Mouse (Mus musculus) limb, embryonic 15.5 days (tissue): ENCODE measurements around the gene Rmdn3. TPM values are rescaled to one million over a fixed set of nuclear protein-coding genes. Genes with fewer than 3 reads are reported as not detected.

Experiments
- ATAC-seq: fragments of 200-750 bp; cut with Nextera tagmentation; 2 replicates; pipeline ENCODE4 v1.8.0; 2017; ENCODE audit warnings: low read depth, moderate TSS enrichment; ENCODE audit not compliant: insufficient number of reproducible peaks, low FRiP score, low TSS enrichment
- H3K27ac ChIP-seq: fragments of 300-500 bp; sonication (generic); 2 replicates; pipeline ENCODE4 v1.5.1; 2015; ENCODE audit warnings: moderate library complexity, mild to moderate bottlenecking, inconsistent platforms
- H3K27me3 ChIP-seq: fragments of 300-500 bp; sonication (generic); 2 replicates; pipeline ENCODE4 v1.6.1; 2015; ENCODE audit warnings: inconsistent platforms
- H3K36me3 ChIP-seq: fragments of 300-500 bp; sonication (generic); 2 replicates; pipeline ENCODE4 v1.6.1; 2015; ENCODE audit warnings: inconsistent platforms
- H3K4me1 ChIP-seq: fragments of 300-500 bp; sonication (generic); 2 replicates; pipeline ENCODE4 v1.6.1; 2015; ENCODE audit warnings: inconsistent platforms
- H3K4me2 ChIP-seq: fragments of 300-500 bp; sonication (generic); 2 replicates; pipeline ENCODE4 v1.6.1; 2015; ENCODE audit warnings: mild to moderate bottlenecking, inconsistent platforms
- H3K4me3 ChIP-seq: fragments of 300-500 bp; sonication (generic); 2 replicates; pipeline ENCODE4 v1.5.1; 2015; ENCODE audit warnings: mild to moderate bottlenecking, inconsistent platforms
- H3K9ac ChIP-seq: fragments of 300-500 bp; sonication (generic); 2 replicates; pipeline ENCODE4 v1.6.1; 2015; ENCODE audit warnings: inconsistent platforms
- H3K9me3 ChIP-seq: fragments of 300-500 bp; sonication (generic); 2 replicates; pipeline ENCODE4 v1.6.1; 2016; ENCODE audit warnings: inconsistent platforms
- WGBS: fragments of 180-500 bp; shearing (Covaris S2); methylation state at CpG from one replicate; pipeline ENCODE4 v1.1.7; 2015; 5-methylcytosine and 5-hydroxymethylcytosine counted together
- polyA plus RNA-seq: library from polyadenylated mRNA; unstranded; fragments of >200 nt; fragmentation: Nextera tagmentation; extraction: Ambion mirVana; gene quantifications from 2 replicates; pipeline ENCODE4 v1.2.1, GENCODE M21; 2015

The Rmdn3 gene
- polyA plus RNA-seq = 43.8 and 45.0 TPM in 2 replicates

GRCm38 (mm10) chr2:119156681-119157572 is at the start of gene Rmdn3:
Gene Rmdn3, minus strand, starts transcription at chr2:119157034.
- H3K27ac ChIP-seq = peak within 1 kb of the TSS; percentile 68
- peak within 1 kb of the TSS; percentile 91 for H3K4me2 ChIP-seq
- 2% methylated on average over 51 of the region's 57 CpGs for WGBS
- peaks cover 18% of the 10 kb centered on the region for H3K4me1 ChIP-seq
- peak within 1 kb of the TSS; percentile 87 for H3K9ac ChIP-seq
- H3K27me3 ChIP-seq = no peaks in the 10 kb centered on the region
- ATAC-seq = peak; percentile 82
- H3K9me3 ChIP-seq = no peaks in the 10 kb centered on the region
- H3K36me3 ChIP-seq = peaks cover 22% of the 10 kb centered on the region
- H3K4me3 ChIP-seq = peak within 1 kb of the TSS; percentile 99

GRCm38 (mm10) chr2:119203871-119204460 is 47.1 kb upstream of the Rmdn3 start:
- H3K4me1 ChIP-seq = peaks cover 10% of the 10 kb centered on the region
- H3K4me3 ChIP-seq = no peak overlapping the region
- no peaks in the 10 kb centered on the region for H3K36me3 ChIP-seq
- H3K4me2 ChIP-seq = no peak overlapping the region
- H3K27ac ChIP-seq = no peak overlapping the region
- no peak overlapping the region for H3K9ac ChIP-seq
- no peaks in the 10 kb centered on the region for H3K9me3 ChIP-seq
- WGBS = 65% methylated on average over 4 of the region's 4 CpGs
- no peaks in the 10 kb centered on the region for H3K27me3 ChIP-seq
- no peak for ATAC-seq

GRCm38 (mm10) chr2:119202914-119203453 is 46.1 kb upstream of the Rmdn3 start:
- peak overlapping the region; percentile 57 for H3K27ac ChIP-seq

GRCm38 (mm10) chr2:119198934-119199333 is 42.1 kb upstream of the Rmdn3 start:
- 39% methylated on average over 3 of the region's 3 CpGs for WGBS
- H3K36me3 ChIP-seq = no peaks in the 10 kb centered on the region
- H3K4me3 ChIP-seq = no peak overlapping the region
- H3K27ac ChIP-seq = 0 out of 2 replicates have a peak overlapping the region, but pooled peaks have one; percentile 19
- no peak for ATAC-seq
- H3K4me2 ChIP-seq = no peak overlapping the region
- no peaks in the 10 kb centered on the region for H3K9me3 ChIP-seq
- H3K27me3 ChIP-seq = no peaks in the 10 kb centered on the region
- no peak overlapping the region for H3K9ac ChIP-seq
- H3K4me1 ChIP-seq = peaks cover 25% of the 10 kb centered on the region

More at GRCm38 (mm10) chr2:119202914-119203453, 46.1 kb upstream of the Rmdn3 start:
- ATAC-seq = no peak
- Histone ChIP-seq H3K4me2 (no peak overlapping the region), H3K9ac (no peak overlapping the region), H3K27me3 (no peaks in the 10 kb centered on the region), H3K4me3 (no peak overlapping the region), H3K9me3 (no peaks in the 10 kb centered on the region), H3K4me1 (peaks cover 17% of the 10 kb centered on the region), H3K36me3 (no peaks in the 10 kb centered on the region)
- WGBS = 47% methylated on average over 5 of the region's 5 CpGs

- 52% methylated on average over 1 of the region's 1 CpGs for WGBS
- H3K4me2 ChIP-seq = no peak overlapping the region
- H3K4me1 ChIP-seq = peaks cover 25% of the 10 kb centered on the region
- no peak overlapping the region for H3K4me3 ChIP-seq
- no peak for ATAC-seq
- H3K36me3 ChIP-seq = no peaks in the 10 kb centered on the region
- H3K27me3 ChIP-seq = no peaks in the 10 kb centered on the region
- H3K9me3 ChIP-seq = no peaks in the 10 kb centered on the region
- H3K9ac ChIP-seq = no peak overlapping the region
- no peak overlapping the region for H3K27ac ChIP-seq
These were observed 41.2 kb upstream of the Rmdn3 start for GRCm38 (mm10) chr2:119198049-119198448.

- Histone ChIP-seq H3K4me2 (no peak overlapping the region), H3K4me3 (no peak overlapping the region), H3K36me3 (no peaks in the 10 kb centered on the region), H3K9me3 (no peaks in the 10 kb centered on the region), H3K27ac (no peak overlapping the region), H3K4me1 (peaks cover 25% of the 10 kb centered on the region), H3K27me3 (no peaks in the 10 kb centered on the region), H3K9ac (no peak overlapping the region)
- 79% methylated on average over 1 of the region's 1 CpGs for WGBS
- ATAC-seq = no peak
These were observed 40.7 kb upstream of the Rmdn3 start for GRCm38 (mm10) chr2:119197493-119197892.

GRCm38 (mm10) chr2:119196316-119197108 is 39.7 kb upstream of the Rmdn3 start:
- WGBS = 13% methylated on average over 4 of the region's 4 CpGs
- peak overlapping the region; percentile 24; the same call in 1 of the 2 replicates for H3K27ac ChIP-seq
- H3K36me3 ChIP-seq = no peaks in the 10 kb centered on the region
- no peak overlapping the region for H3K9ac ChIP-seq
- no peak overlapping the region for H3K4me3 ChIP-seq
- no peaks in the 10 kb centered on the region for H3K27me3 ChIP-seq
- no peaks in the 10 kb centered on the region for H3K9me3 ChIP-seq
- no peak for ATAC-seq
- peaks cover 25% of the 10 kb centered on the region for H3K4me1 ChIP-seq
- H3K4me2 ChIP-seq = no peak overlapping the region

GRCm38 (mm10) chr2:119194140-119194539 is 37.3 kb upstream of the Rmdn3 start:
- H3K9me3 ChIP-seq = no peaks in the 10 kb centered on the region
- ATAC-seq = no peak
- no peak overlapping the region for H3K4me2 ChIP-seq
- H3K4me1 ChIP-seq = peaks cover 25% of the 10 kb centered on the region
- 62% methylated on average over 5 of the region's 5 CpGs for WGBS
- H3K36me3 ChIP-seq = no peaks in the 10 kb centered on the region
- no peak overlapping the region for H3K9ac ChIP-seq
- no peak overlapping the region for H3K4me3 ChIP-seq
- no peaks in the 10 kb centered on the region for H3K27me3 ChIP-seq
- H3K27ac ChIP-seq = no peak overlapping the region

- no peak overlapping the region for H3K4me2 ChIP-seq
- no peak for ATAC-seq
- H3K36me3 ChIP-seq = 0 out of 2 replicates have a peak, but pooled peaks cover under 1% of the 10 kb centered on the region
- no peaks in the 10 kb centered on the region for H3K27me3 ChIP-seq
- WGBS = 83% methylated on average over 5 of the region's 5 CpGs
- H3K4me1 ChIP-seq = peaks cover 4% of the 10 kb centered on the region; the same call in 1 of the 2 replicates
- no peaks in the 10 kb centered on the region for H3K9me3 ChIP-seq
- H3K27ac ChIP-seq = no peak overlapping the region
- no peak overlapping the region for H3K9ac ChIP-seq
- H3K4me3 ChIP-seq = no peak overlapping the region
These were observed 34.1 kb upstream of the Rmdn3 start for GRCm38 (mm10) chr2:119190969-119191368.

- H3K27ac ChIP-seq = no peak overlapping the region
- H3K27me3 ChIP-seq = no peaks in the 10 kb centered on the region
- 6% methylated on average over 15 of the region's 15 CpGs for WGBS
- H3K36me3 ChIP-seq = peaks cover 16% of the 10 kb centered on the region
- no peak overlapping the region for H3K9ac ChIP-seq
- no peaks in the 10 kb centered on the region for H3K9me3 ChIP-seq
- H3K4me2 ChIP-seq = peak overlapping the region; percentile 73
- ATAC-seq = peak; percentile 72; the same call in 1 of the 2 replicates
- H3K4me3 ChIP-seq = peak overlapping the region; percentile 37
- H3K4me1 ChIP-seq = peaks cover 4% of the 10 kb centered on the region; the same call in 1 of the 2 replicates
These were observed 32.3 kb upstream of the Rmdn3 start for GRCm38 (mm10) chr2:119189029-119189710.

- Histone ChIP-seq H3K27me3 (no peaks in the 10 kb centered on the region), H3K9ac (no peak overlapping the region), H3K4me2 (no peak overlapping the region), H3K36me3 (peaks cover 58% of the 10 kb centered on the region), H3K4me3 (no peak overlapping the region), H3K4me1 (no peaks in the 10 kb centered on the region), H3K9me3 (no peaks in the 10 kb centered on the region), H3K27ac (no peak overlapping the region)
- 70% methylated on average over 7 of the region's 7 CpGs for WGBS
- no peak for ATAC-seq
These were observed 26.1 kb upstream of the Rmdn3 start for GRCm38 (mm10) chr2:119182914-119183313.
